24 mouse cellular contexts compared by ENCODE assay signal in genomic region chr3:131169161-131169560, GRCm38 (mm10). TPM values are rescaled to one million over a fixed set of nuclear protein-coding genes. Genes with fewer than 3 reads are reported as not detected.
DNase-seq lines count a peak whose midpoint lies in the region; TF ChIP-seq lines count a peak whose summit lies in the region.
"Had no signal": no experiment of that assay in that cellular context is flagged by ENCODE, and none has a peak within 500 bp of the region (broad histone marks: within the 10 kb centered on the region; RNA-seq: fewer than 3 reads in every experiment).

No protein-coding gene starts in this region.

- peaks cover 8% of the 10 kb centered on the region for H3K79me2 ChIP-seq in CH12.LX (replicated peaks; ENCODE audit: control insufficient read depth, extremely low read depth, insufficient read depth, poor library complexity, severe bottlenecking)

- dilution Hi-C loops in CH12.LX (cut with MboI; ENCODE audit: extremely low pct_ligation_motif_present, extremely low pct_unique_long_range_greater_than_20kb, low sequenced_read_pairs) = no loop called here

- TF ChIP-seq POLR2A in CH12.LX (IDR thresholded peaks at IDR 0.05; ENCODE audit: low read depth, low read length) = no peak

- no peaks in the 10 kb centered on the region for H3K9me3 ChIP-seq in CH12.LX (replicated peaks; ENCODE audit: low read length)
- H3K9me3 ChIP-seq: embryonic facial prominence, embryonic 13.5 days; embryonic facial prominence, embryonic 15.5 days; forebrain, embryonic 10.5 days; forebrain, embryonic 12.5 days had no signal

- no peak overlapping the region for H3K9ac ChIP-seq in CH12.LX (ENCODE audit: insufficient read depth, low read depth)
- H3K9ac ChIP-seq: embryonic facial prominence, embryonic 13.5 days; embryonic facial prominence, embryonic 15.5 days; forebrain, embryonic 12.5 days had no signal

- H3K36me3 ChIP-seq in CH12.LX (replicated peaks in 1 of 2; ENCODE audit: control insufficient read depth in 1 of 2, insufficient read depth in 1 of 2, low read length in 1 of 2) = no peaks in the 10 kb centered on the region
- H3K36me3 ChIP-seq: embryonic facial prominence, embryonic 15.5 days; forebrain, embryonic 12.5 days had no signal

- DNase-seq in CD4-positive helper T cell, adult 2 months (ENCODE audit: low read depth, low spot score) = peak; percentile 55
- peak; percentile 20 for DNase-seq in CH12.LX (ENCODE audit: extremely low read depth)
- peak; percentile 63 for DNase-seq in induced T-regulatory cell, adult 2 months (ENCODE audit: low read depth)
- DNase-seq in naive thymus-derived CD4-positive, alpha-beta T cell, adult 2 months (ENCODE audit: low read depth) = peak; percentile 43
- DNase-seq in cerebellum, adult 11 months = no peak
- DNase-seq in layer of hippocampus, adult 11-12 months (ENCODE audit: low spot score) = no peak
- no peak for DNase-seq in layer of hippocampus, adult 9-11 months
- DNase-seq: adrenal gland, adult 2 months; adrenal gland, postnatal 10 days; adrenal gland, postnatal 25 days; B cell, adult 2 months; cerebellum, adult 11-12 months; cerebellum, adult 2 months; cerebellum, adult 9-10 months; cerebellum, postnatal 10 days; cerebellum, postnatal 25 days; embryo, embryonic 11 days had no signal

- in situ Hi-C loops in CH12.LX (cut with MboI; ENCODE audit: low pct_ligation_motif_present, low pct_unique_long_range_greater_than_20kb, low sequenced_read_pairs) = no loop called here

- no peak for TF ChIP-seq CTCF in CH12.LX (conservative IDR thresholded peaks at IDR 0.05 in 1 of 2, IDR thresholded peaks at IDR 0.05 in 1 of 2; ENCODE audit: low read depth in 2 of 2, low read length in 2 of 2)

- H3K4me3 ChIP-seq in CH12.LX (replicated peaks in 1 of 3; ENCODE audit: low read depth in 2 of 3, low read length in 2 of 3, poor library complexity in 1 of 3) = no peak overlapping the region
- H3K4me3 ChIP-seq: embryonic facial prominence, embryonic 13.5 days; embryonic facial prominence, embryonic 15.5 days; erythroblast, embryonic 14.5 days; forebrain, embryonic 10.5 days; forebrain, embryonic 12.5 days had no signal

- H3K4me2 ChIP-seq in CH12.LX (ENCODE audit: insufficient read depth, low read depth, poor library complexity, severe bottlenecking) = peak overlapping the region; percentile 7; the same call in 1 of the 2 replicates
- H3K4me2 ChIP-seq: embryonic facial prominence, embryonic 13.5 days; embryonic facial prominence, embryonic 15.5 days; forebrain, embryonic 12.5 days had no signal

- peaks cover 9 to 22% of the 10 kb centered on the region in 2 experiments for H3K4me1 ChIP-seq in CH12.LX (ENCODE audit: control insufficient read depth in 1 of 2, insufficient read depth in 2 of 2)

- TF ChIP-seq RAD21 in CH12.LX (IDR thresholded peaks at IDR 0.05; ENCODE audit: low read depth, low read length) = no peak

- peak overlapping the region; percentile 42 for H3K27ac ChIP-seq in CH12.LX (ENCODE audit: insufficient read depth, low read depth)
- H3K27ac ChIP-seq: embryonic facial prominence, embryonic 13.5 days; embryonic facial prominence, embryonic 15.5 days; forebrain, embryonic 10.5 days; forebrain, embryonic 12.5 days had no signal

- no peaks in the 10 kb centered on the region for H3K27me3 ChIP-seq in CH12.LX (replicated peaks)
- H3K27me3 ChIP-seq: embryonic facial prominence, embryonic 13.5 days; embryonic facial prominence, embryonic 15.5 days; forebrain, embryonic 12.5 days; Patski had no signal

- TF ChIP-seq EP300 in CH12.LX (IDR thresholded peaks at IDR 0.05; ENCODE audit: low read length) = peak; percentile 88

TF ChIP-seq in CH12.LX, 34 proteins besides CTCF, POLR2A, EP300 and RAD21:
- TF ChIP-seq ZNF384 (IDR thresholded peaks at IDR 0.05; ENCODE audit: low read depth, low read length) (no peak), SIN3A (IDR thresholded peaks at IDR 0.05; ENCODE audit: low read length) (peak; percentile 56; the same call in 1 of the 2 replicates), NELFE (IDR thresholded peaks at IDR 0.05; ENCODE audit: low read depth, low read length) (no peak), UBTF (IDR thresholded peaks at IDR 0.05; ENCODE audit: low read depth, low read length) (no peak), MAX (IDR thresholded peaks at IDR 0.05; ENCODE audit: low read length) (no peak), KAT2A (IDR thresholded peaks at IDR 0.05; ENCODE audit: insufficient replicate concordance, low read length) (no peak), TCF12 (IDR thresholded peaks at IDR 0.05; ENCODE audit: low read depth, low read length) (peak; percentile 80), GABPA (IDR thresholded peaks at IDR 0.05; ENCODE audit: insufficient replicate concordance, low read depth, low read length) (no peak), ETS1 (conservative IDR thresholded peaks at IDR 0.05; ENCODE audit: low read depth, low read length) (peak; percentile 45; the same call in 1 of the 2 replicates), CHD2 (IDR thresholded peaks at IDR 0.05; ENCODE audit: low read length) (0 out of 2 replicates have a peak, but pooled peaks have one; percentile 18), JUN (IDR thresholded peaks at IDR 0.05; ENCODE audit: insufficient read depth, low read depth, low read length) (peak; percentile 88), PAX5 (IDR thresholded peaks at IDR 0.05; ENCODE audit: low read length) (no peak), ZC3H11A (IDR thresholded peaks at IDR 0.05; ENCODE audit: low read depth, low read length) (no peak), MAFK (IDR thresholded peaks at IDR 0.05; ENCODE audit: insufficient replicate concordance, low read length) (no peak; the same call in 1 of the 2 replicates), ZKSCAN1 (IDR thresholded peaks at IDR 0.05; ENCODE audit: borderline replicate concordance, low read depth, low read length) (no peak), HCFC1 (IDR thresholded peaks at IDR 0.05; ENCODE audit: low read depth, low read length) (no peak), RCOR1 (conservative IDR thresholded peaks at IDR 0.05; ENCODE audit: low read depth, low read length) (peak; percentile 76; the same call in 1 of the 2 replicates), TBP (conservative IDR thresholded peaks at IDR 0.05; ENCODE audit: low read depth, low read length) (no peak), MEF2A (IDR thresholded peaks at IDR 0.05; ENCODE audit: borderline replicate concordance, low read depth, low read length) (peak; percentile 89), IRF4 (IDR thresholded peaks at IDR 0.05; ENCODE audit: low read depth, low read length) (peak; percentile 94), POLR2AphosphoS2 (IDR thresholded peaks at IDR 0.05; ENCODE audit: low read depth, low read length) (no peak), ZMIZ1 (IDR thresholded peaks at IDR 0.05; ENCODE audit: low read depth, low read length) (no peak), USF1 (IDR thresholded peaks at IDR 0.05; ENCODE audit: low read depth, low read length) (no peak), BHLHE40 (IDR thresholded peaks at IDR 0.05; ENCODE audit: low read depth, low read length) (peak; percentile 50; the same call in 1 of the 2 replicates), ELF1 (IDR thresholded peaks at IDR 0.05; ENCODE audit: low read depth, low read length) (no peak), CHD1 (IDR thresholded peaks at IDR 0.05; ENCODE audit: low read depth, low read length) (peak; percentile 91; the same call in 1 of the 2 replicates), MXI1 (IDR thresholded peaks at IDR 0.05; ENCODE audit: low read depth, low read length) (no peak), MYC (IDR thresholded peaks at IDR 0.05; ENCODE audit: low read depth, low read length) (no peak), MAZ (IDR thresholded peaks at IDR 0.05; ENCODE audit: low read depth, low read length) (peak; percentile 82; the same call in 1 of the 2 replicates), NRF1 (IDR thresholded peaks at IDR 0.05; ENCODE audit: low read depth, low read length) (no peak), JUND (conservative IDR thresholded peaks at IDR 0.05; ENCODE audit: low read depth, low read length) (peak; percentile 87)

RNA-seq across cellular contexts. Expression of gene Lef1, which starts 58.9 kb away (rescaled TPM):
- 14.5 and 15.8 TPM in 2 replicates for total RNA-seq in CH12.LX (2012; rRNA removed)
- 1.4 and 1.8 TPM in 2 replicates for total RNA-seq in CH12.LX (2014; rRNA removed)
- polyA plus RNA-seq in CH12.LX (2012; ENCODE audit: insufficient read length, low read depth) = 2.7 and 4.4 TPM in 2 replicates
- total RNA-seq: common myeloid progenitor, adult 5-6 weeks had no signal
- polyA plus RNA-seq: erythroblast, embryonic 14.5 days had no signal

Comparison
In these comparisons a context has a peak if more than half of its experiments do, and no peak if none do; other contexts are left out.
1. DNase-seq: peak in CD4-positive helper T cell, adult 2 months (single experiment), CH12.LX (single experiment), induced T-regulatory cell, adult 2 months (single experiment) and naive thymus-derived CD4-positive, alpha-beta T cell, adult 2 months (single experiment); none in cerebellum, adult 11 months (single experiment), layer of hippocampus, adult 11-12 months (single experiment) and layer of hippocampus, adult 9-11 months (single experiment).